Mouse (Mus musculus): ENCODE data around the gene Dock8. TPM values are rescaled to one million over a fixed set of nuclear protein-coding genes. Genes with fewer than 3 reads are reported as not detected.
A peak's percentile ranks its signal among the peaks of the same experiment; 100 is the strongest.

Gene Dock8
- total and polyA plus RNA-seq, 3 experiments = 9.8 to 37.5 (median 22.4) TPM

DNA sequence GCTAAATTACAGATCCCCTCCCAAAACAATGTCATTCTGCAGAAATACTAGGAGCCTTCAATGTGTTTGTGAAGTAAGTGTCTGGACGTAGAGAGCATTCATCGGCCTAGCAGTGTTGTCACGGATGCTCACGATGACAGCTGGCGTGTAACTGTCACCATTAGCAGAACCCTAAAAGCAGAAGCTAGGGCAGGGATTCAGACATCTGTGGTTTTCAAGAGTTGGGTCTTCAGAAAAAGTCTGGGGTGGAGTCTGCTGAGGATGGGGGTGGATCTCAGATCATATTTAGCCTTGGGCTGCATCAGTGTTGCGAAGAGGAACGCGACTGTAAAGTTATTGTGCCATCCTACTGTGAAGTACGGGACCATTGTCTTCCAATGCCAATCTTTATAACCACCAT, 73.2 kb downstream of the Dock8 start:
- in situ Hi-C loops (cut with MboI; ENCODE audit: low pct_ligation_motif_present, low pct_unique_long_range_greater_than_20kb, low sequenced_read_pairs) = loop anchor here (10.0 kb wide), 1 partner anchor 108 kb away; the partner anchor contains the start of gene Cbwd1

DNA sequence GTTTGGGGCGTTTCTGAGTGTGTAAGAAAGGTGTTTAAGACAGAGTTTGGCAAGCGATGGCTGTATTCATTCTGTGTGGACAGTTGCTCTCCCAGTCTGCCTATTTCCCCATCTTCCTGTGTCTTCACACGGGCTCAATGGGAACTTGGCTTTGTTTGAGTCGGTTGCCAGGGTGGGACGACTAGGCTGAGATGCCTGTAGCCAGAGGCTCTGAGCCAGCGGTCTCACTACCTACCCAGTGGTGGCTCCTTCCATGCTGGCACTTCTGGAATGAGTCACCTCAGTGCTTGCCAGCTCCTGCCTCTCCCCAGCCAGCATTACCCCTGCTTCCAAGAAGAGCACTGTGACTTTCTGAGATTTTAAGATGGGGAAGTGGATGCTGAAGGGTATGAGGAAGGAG, 75.4 kb downstream of the Dock8 start:
- dilution Hi-C loops (cut with MboI; ENCODE audit: extremely low pct_ligation_motif_present, extremely low pct_unique_long_range_greater_than_20kb, low sequenced_read_pairs) = no loop called here

More for the DNA sequence above, 73.2 kb downstream of the Dock8 start:
- Histone ChIP-seq H3K27ac (ENCODE audit: insufficient read depth, low read depth) (no peak overlapping the region), H3K9ac (ENCODE audit: insufficient read depth, low read depth) (no peak overlapping the region), H3K9me3 (replicated peaks; ENCODE audit: low read length) (no peaks in the 10 kb centered on the region), H3K36me3 (replicated peaks in 1 of 2; ENCODE audit: control insufficient read depth in 1 of 2, insufficient read depth in 1 of 2, low read length in 1 of 2) (peaks cover 34 to 83% of the 10 kb centered on the region in 2 experiments), H3K4me1 (ENCODE audit: control insufficient read depth in 1 of 2, insufficient read depth in 2 of 2) (peaks cover 11 to 71% of the 10 kb centered on the region in 2 experiments), H3K4me3 (replicated peaks in 1 of 3; ENCODE audit: low read depth in 2 of 3, low read length in 2 of 3, poor library complexity in 1 of 3) (no peak overlapping the region), H3K79me2 (replicated peaks; ENCODE audit: control insufficient read depth, extremely low read depth, insufficient read depth, poor library complexity, severe bottlenecking) (peaks cover 12% of the 10 kb centered on the region), H3K27me3 (replicated peaks) (no peaks in the 10 kb centered on the region), H3K4me2 (ENCODE audit: insufficient read depth, low read depth, poor library complexity, severe bottlenecking) (no peak overlapping the region)
- dilution Hi-C loops (cut with MboI; ENCODE audit: extremely low pct_ligation_motif_present, extremely low pct_unique_long_range_greater_than_20kb, low sequenced_read_pairs) = no loop called here
- DNase-seq (ENCODE audit: extremely low read depth) = peak; percentile 73
- TF ChIP-seq ZKSCAN1 (IDR thresholded peaks at IDR 0.05; ENCODE audit: borderline replicate concordance, low read depth, low read length) = no peak
- TF ChIP-seq TBP (conservative IDR thresholded peaks at IDR 0.05; ENCODE audit: low read depth, low read length) = no peak
- no peak for TF ChIP-seq RAD21 (IDR thresholded peaks at IDR 0.05; ENCODE audit: low read depth, low read length)
- TF ChIP-seq NRF1 (IDR thresholded peaks at IDR 0.05; ENCODE audit: low read depth, low read length) = no peak
- no peak for TF ChIP-seq IRF4 (IDR thresholded peaks at IDR 0.05; ENCODE audit: low read depth, low read length)
- no peak for TF ChIP-seq UBTF (IDR thresholded peaks at IDR 0.05; ENCODE audit: low read depth, low read length)
- TF ChIP-seq EP300 (IDR thresholded peaks at IDR 0.05; ENCODE audit: low read length) = 0 out of 2 replicates have a peak, but pooled peaks have one; percentile 22
- TF ChIP-seq POLR2A (IDR thresholded peaks at IDR 0.05; ENCODE audit: low read depth, low read length) = 0 out of 2 replicates have a peak, but pooled peaks have one; percentile 17
- TF ChIP-seq ETS1 (conservative IDR thresholded peaks at IDR 0.05; ENCODE audit: low read depth, low read length) = peak; percentile 20; the same call in 1 of the 2 replicates

DNA sequence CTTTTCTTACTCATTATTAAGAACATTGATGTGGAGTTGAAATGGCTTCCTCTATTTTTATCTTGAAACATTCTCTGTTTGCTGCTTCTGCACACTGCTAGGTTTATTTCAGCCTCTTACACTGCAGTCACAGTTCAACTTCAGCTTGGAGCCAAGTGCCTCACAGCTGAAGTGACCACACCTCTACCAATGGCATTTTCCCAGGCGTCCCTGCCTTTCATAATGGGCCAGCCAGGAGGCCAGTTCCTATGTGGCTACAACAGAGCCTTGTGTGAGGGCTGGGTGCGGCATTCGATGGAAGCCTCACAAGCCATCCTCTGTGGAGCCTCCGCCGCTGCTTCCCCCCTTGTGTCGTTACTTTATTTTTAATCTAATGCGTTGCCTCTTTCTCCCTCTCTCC, 78.3 kb downstream of the Dock8 start:
- H3K4me3 ChIP-seq (replicated peaks in 1 of 3; ENCODE audit: low read depth in 2 of 3, low read length in 2 of 3, poor library complexity in 1 of 3) = no peak overlapping the region
- H3K27me3 ChIP-seq (replicated peaks) = no peaks in the 10 kb centered on the region
- peaks cover 14 to 66% of the 10 kb centered on the region in 2 experiments for H3K4me1 ChIP-seq (ENCODE audit: control insufficient read depth in 1 of 2, insufficient read depth in 2 of 2)
- H3K4me2 ChIP-seq (ENCODE audit: insufficient read depth, low read depth, poor library complexity, severe bottlenecking) = peak overlapping the region; percentile 86
- peaks cover 51 to 81% of the 10 kb centered on the region in 2 experiments for H3K36me3 ChIP-seq (replicated peaks in 1 of 2; ENCODE audit: control insufficient read depth in 1 of 2, insufficient read depth in 1 of 2, low read length in 1 of 2)
- peak overlapping the region; percentile 50; the same call in 1 of the 2 replicates for H3K9ac ChIP-seq (ENCODE audit: insufficient read depth, low read depth)
- peak overlapping the region; percentile 69 for H3K27ac ChIP-seq (ENCODE audit: insufficient read depth, low read depth)
- dilution Hi-C loops (cut with MboI; ENCODE audit: extremely low pct_ligation_motif_present, extremely low pct_unique_long_range_greater_than_20kb, low sequenced_read_pairs) (no loop called here), in situ Hi-C loops (cut with MboI; ENCODE audit: low pct_ligation_motif_present, low pct_unique_long_range_greater_than_20kb, low sequenced_read_pairs) (loop anchor here (10.0 kb wide), 1 partner anchor 113 kb away; the partner anchor contains the start of gene Cbwd1)
- H3K9me3 ChIP-seq (replicated peaks; ENCODE audit: low read length) = no peaks in the 10 kb centered on the region
- TF ChIP-seq ETS1 (conservative IDR thresholded peaks at IDR 0.05; ENCODE audit: low read depth, low read length) = no peak
- TF ChIP-seq EP300 (IDR thresholded peaks at IDR 0.05; ENCODE audit: low read length) = no peak
- TF ChIP-seq MYC (IDR thresholded peaks at IDR 0.05; ENCODE audit: low read depth, low read length) = no peak
- no peak for TF ChIP-seq SIN3A (IDR thresholded peaks at IDR 0.05; ENCODE audit: low read length)
- no peak for TF ChIP-seq TBP (conservative IDR thresholded peaks at IDR 0.05; ENCODE audit: low read depth, low read length)
- no peak for TF ChIP-seq ELF1 (IDR thresholded peaks at IDR 0.05; ENCODE audit: low read depth, low read length)
- no peak for TF ChIP-seq MAFK (IDR thresholded peaks at IDR 0.05; ENCODE audit: insufficient replicate concordance, low read length)
- no peak for TF ChIP-seq JUN (IDR thresholded peaks at IDR 0.05; ENCODE audit: insufficient read depth, low read depth, low read length)
- no peak for TF ChIP-seq JUND (conservative IDR thresholded peaks at IDR 0.05; ENCODE audit: low read depth, low read length)
- no peak for TF ChIP-seq NELFE (IDR thresholded peaks at IDR 0.05; ENCODE audit: low read depth, low read length)
- H3K79me2 ChIP-seq (replicated peaks; ENCODE audit: control insufficient read depth, extremely low read depth, insufficient read depth, poor library complexity, severe bottlenecking) = peaks cover 8% of the 10 kb centered on the region; the same call in 1 of the 2 replicates
- DNase-seq (ENCODE audit: extremely low read depth) = no peak

More for the DNA sequence above, 75.4 kb downstream of the Dock8 start:
- peak overlapping the region in 1 of 3 experiments; percentile 3 for H3K4me3 ChIP-seq (replicated peaks in 1 of 3; ENCODE audit: low read depth in 2 of 3, low read length in 2 of 3, poor library complexity in 1 of 3)
- TF ChIP-seq IRF4 (IDR thresholded peaks at IDR 0.05; ENCODE audit: low read depth, low read length) (peak; percentile 73), JUND (conservative IDR thresholded peaks at IDR 0.05; ENCODE audit: low read depth, low read length) (peak; percentile 55), JUN (IDR thresholded peaks at IDR 0.05; ENCODE audit: insufficient read depth, low read depth, low read length) (no peak), ZC3H11A (IDR thresholded peaks at IDR 0.05; ENCODE audit: low read depth, low read length) (no peak)
- no peak overlapping the region for H3K27ac ChIP-seq (ENCODE audit: insufficient read depth, low read depth)
- H3K27me3 ChIP-seq (replicated peaks) = no peaks in the 10 kb centered on the region
- no peaks in the 10 kb centered on the region for H3K9me3 ChIP-seq (replicated peaks; ENCODE audit: low read length)
- peaks cover 35 to 79% of the 10 kb centered on the region in 2 experiments for H3K36me3 ChIP-seq (replicated peaks in 1 of 2; ENCODE audit: control insufficient read depth in 1 of 2, insufficient read depth in 1 of 2, low read length in 1 of 2)
- in situ Hi-C loops (cut with MboI; ENCODE audit: low pct_ligation_motif_present, low pct_unique_long_range_greater_than_20kb, low sequenced_read_pairs) = loop anchor here (10.0 kb wide), 1 partner anchor 110 kb away; the partner anchor contains the start of gene Cbwd1
- no peak overlapping the region for H3K9ac ChIP-seq (ENCODE audit: insufficient read depth, low read depth)
- H3K4me1 ChIP-seq (ENCODE audit: control insufficient read depth in 1 of 2, insufficient read depth in 2 of 2) = peaks cover 14 to 90% of the 10 kb centered on the region in 2 experiments
- peak; percentile 51 for DNase-seq (ENCODE audit: extremely low read depth)
- H3K4me2 ChIP-seq (ENCODE audit: insufficient read depth, low read depth, poor library complexity, severe bottlenecking) = no peak overlapping the region
- H3K79me2 ChIP-seq (replicated peaks; ENCODE audit: control insufficient read depth, extremely low read depth, insufficient read depth, poor library complexity, severe bottlenecking) = peaks cover 8% of the 10 kb centered on the region
